Mouse (Mus musculus): ENCODE data around the gene Msrb3. TPM values are rescaled to one million over a fixed set of nuclear protein-coding genes. Genes with fewer than 3 reads are reported as not detected.
A peak's percentile ranks its signal among the peaks of the same experiment; 100 is the strongest.

Gene Msrb3
- polyA plus RNA-seq, 1 experiment from 2014 or later = 2.0 TPM

- Histone ChIP-seq H3K27ac (no peak overlapping the region), H3K9me3 (no peaks in the 10 kb centered on the region), H3K4me2 (replicated peaks) (no peak overlapping the region), H3K27me3 (no peaks in the 10 kb centered on the region), H3K9ac (replicated peaks) (no peak overlapping the region), H3K4me1 (replicated peaks) (peaks cover 6% of the 10 kb centered on the region; the same call in 1 of the 2 replicates), H3K4me3 (replicated peaks) (no peak overlapping the region), H3K36me3 (no peaks in the 10 kb centered on the region)
- ATAC-seq = no peak
- WGBS = 81% methylated on average over 11 of the region's 11 CpGs
These were observed 106.6 kb downstream of the Msrb3 start for GRCm38 (mm10) chr10:120792191-120792765.

DNA sequence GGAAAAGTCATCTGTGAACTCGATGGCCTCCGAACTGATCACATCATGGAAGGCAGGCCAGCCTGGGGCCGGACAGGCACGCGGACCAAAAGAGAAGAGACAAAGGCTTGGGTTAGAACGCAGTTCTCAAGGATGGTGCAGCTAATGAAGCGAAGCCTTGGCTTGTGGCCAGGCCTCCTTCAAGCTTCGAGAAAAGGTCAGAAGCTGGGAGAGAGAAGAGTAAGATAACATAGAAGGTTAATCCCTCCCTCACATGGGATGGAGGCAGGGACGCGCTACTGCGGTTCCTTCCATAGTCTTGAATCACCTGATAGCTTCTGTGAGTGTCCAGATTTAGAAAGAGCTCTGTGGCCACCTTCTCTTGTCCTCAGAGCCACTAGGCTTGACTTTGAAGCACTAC lies 107.5 kb downstream of the Msrb3 start:
- H3K36me3 ChIP-seq = no peaks in the 10 kb centered on the region
- H3K9ac ChIP-seq (replicated peaks) = no peak overlapping the region
- no peak overlapping the region for H3K27ac ChIP-seq
- no peak for ATAC-seq
- peaks cover 6% of the 10 kb centered on the region; the same call in 1 of the 2 replicates for H3K4me1 ChIP-seq (replicated peaks)
- H3K9me3 ChIP-seq = no peaks in the 10 kb centered on the region
- H3K4me3 ChIP-seq (replicated peaks) = no peak overlapping the region
- 84% methylated on average over 11 of the region's 11 CpGs for WGBS
- no peak overlapping the region for H3K4me2 ChIP-seq (replicated peaks)
- H3K27me3 ChIP-seq = no peaks in the 10 kb centered on the region

DNA sequence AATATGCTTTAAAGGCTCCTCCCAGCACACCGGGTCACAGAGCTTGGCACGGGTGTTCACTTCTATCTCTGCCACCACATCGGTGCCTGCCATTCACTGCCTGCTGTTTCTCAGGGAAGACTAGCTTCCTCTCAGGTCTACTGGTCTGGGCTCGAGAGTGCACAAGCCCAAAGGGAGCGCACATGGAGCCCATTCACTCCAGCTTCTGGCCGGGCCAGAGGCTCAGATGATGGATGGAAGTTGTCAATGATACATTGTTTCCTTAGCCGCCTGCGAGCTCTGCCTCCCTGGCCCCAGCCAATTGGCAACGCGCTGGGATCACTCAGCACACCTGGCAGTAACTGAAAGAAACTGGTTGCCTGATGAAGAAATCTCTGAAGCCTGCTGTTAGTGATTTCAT lies 111.7 kb downstream of the Msrb3 start:
- no peak overlapping the region for H3K27ac ChIP-seq
- no peaks in the 10 kb centered on the region for H3K9me3 ChIP-seq
- no peaks in the 10 kb centered on the region for H3K36me3 ChIP-seq
- H3K4me1 ChIP-seq (replicated peaks) = peaks cover 12% of the 10 kb centered on the region
- 69% methylated on average over 10 of the region's 10 CpGs for WGBS
- no peaks in the 10 kb centered on the region; the same call in 1 of the 2 replicates for H3K27me3 ChIP-seq
- no peak overlapping the region for H3K4me2 ChIP-seq (replicated peaks)
- no peak for ATAC-seq
- H3K4me3 ChIP-seq (replicated peaks) = no peak overlapping the region
- H3K9ac ChIP-seq (replicated peaks) = no peak overlapping the region

- no peaks in the 10 kb centered on the region; the same call in 1 of the 2 replicates for H3K27me3 ChIP-seq
- WGBS = 57% methylated on average over 5 of the region's 5 CpGs
These were observed 114.4 kb downstream of the Msrb3 start for GRCm38 (mm10) chr10:120784516-120784915.

DNA sequence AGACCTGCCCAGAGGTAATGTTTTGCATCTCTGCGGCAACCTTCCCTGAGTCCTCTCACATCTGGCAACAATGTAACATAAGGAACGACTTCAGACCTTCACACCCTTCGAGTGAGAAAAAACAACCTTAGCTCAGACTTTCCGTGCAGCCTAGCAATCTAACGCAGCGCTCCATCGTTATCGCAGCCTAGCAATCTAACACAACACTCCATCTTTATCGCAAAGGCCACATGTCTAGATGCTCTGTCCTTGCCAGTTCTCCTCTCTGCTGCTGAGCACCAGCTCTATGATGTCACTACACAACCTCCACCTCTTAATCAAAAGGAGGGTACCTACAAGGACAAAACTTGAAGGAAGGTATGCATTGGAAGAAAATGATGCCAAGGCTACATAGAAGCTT lies 115.5 kb downstream of the Msrb3 start:
- no peak overlapping the region for H3K4me3 ChIP-seq (replicated peaks)
- no peaks in the 10 kb centered on the region for H3K9me3 ChIP-seq
- WGBS = 94% methylated on average over 9 of the region's 9 CpGs
- no peaks in the 10 kb centered on the region for H3K36me3 ChIP-seq
- no peak overlapping the region for H3K27ac ChIP-seq
- no peak overlapping the region for H3K4me2 ChIP-seq (replicated peaks)
- no peaks in the 10 kb centered on the region; the same call in 1 of the 2 replicates for H3K27me3 ChIP-seq
- H3K4me1 ChIP-seq (replicated peaks) = peaks cover 12% of the 10 kb centered on the region
- no peak overlapping the region for H3K9ac ChIP-seq (replicated peaks)
- no peak for ATAC-seq

More at GRCm38 (mm10) chr10:120784516-120784915, 114.4 kb downstream of the Msrb3 start:
- H3K4me3 ChIP-seq (replicated peaks) = no peak overlapping the region
- H3K27ac ChIP-seq = no peak overlapping the region
- no peak overlapping the region for H3K4me2 ChIP-seq (replicated peaks)
- H3K4me1 ChIP-seq (replicated peaks) = peaks cover 12% of the 10 kb centered on the region
- no peaks in the 10 kb centered on the region for H3K9me3 ChIP-seq
- H3K9ac ChIP-seq (replicated peaks) = no peak overlapping the region
- H3K36me3 ChIP-seq = no peaks in the 10 kb centered on the region
- ATAC-seq = no peak

DNA sequence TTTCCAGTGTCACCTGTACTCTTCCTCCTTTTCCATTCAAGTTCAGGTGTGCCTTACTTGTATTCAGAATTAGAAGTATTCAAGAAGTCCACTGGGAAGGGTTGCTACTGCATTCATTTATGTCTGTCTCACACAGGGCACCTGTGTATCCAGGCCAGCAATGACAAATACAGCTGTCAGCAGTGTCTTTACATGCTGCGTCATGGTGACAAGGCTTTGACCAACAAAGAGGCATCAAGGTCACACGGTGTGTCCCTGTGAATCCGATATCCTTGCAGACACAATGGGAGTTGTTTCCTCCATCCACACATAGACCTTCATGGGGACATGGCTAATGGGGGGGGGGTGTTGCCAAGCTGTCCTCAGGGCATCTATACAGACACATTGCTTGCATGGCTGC lies 121.4 kb downstream of the Msrb3 start:
- no peak for ATAC-seq
- no peak overlapping the region for H3K27ac ChIP-seq
- WGBS = 92% methylated on average over 3 of the region's 3 CpGs
- H3K4me2 ChIP-seq (replicated peaks) = no peak overlapping the region
- no peak overlapping the region for H3K9ac ChIP-seq (replicated peaks)
- H3K27me3 ChIP-seq = no peaks in the 10 kb centered on the region
- no peaks in the 10 kb centered on the region for H3K36me3 ChIP-seq
- H3K9me3 ChIP-seq = peaks cover 5% of the 10 kb centered on the region; the same call in 1 of the 2 replicates
- H3K4me3 ChIP-seq (replicated peaks) = no peak overlapping the region
- H3K4me1 ChIP-seq (replicated peaks) = no peaks in the 10 kb centered on the region

DNA sequence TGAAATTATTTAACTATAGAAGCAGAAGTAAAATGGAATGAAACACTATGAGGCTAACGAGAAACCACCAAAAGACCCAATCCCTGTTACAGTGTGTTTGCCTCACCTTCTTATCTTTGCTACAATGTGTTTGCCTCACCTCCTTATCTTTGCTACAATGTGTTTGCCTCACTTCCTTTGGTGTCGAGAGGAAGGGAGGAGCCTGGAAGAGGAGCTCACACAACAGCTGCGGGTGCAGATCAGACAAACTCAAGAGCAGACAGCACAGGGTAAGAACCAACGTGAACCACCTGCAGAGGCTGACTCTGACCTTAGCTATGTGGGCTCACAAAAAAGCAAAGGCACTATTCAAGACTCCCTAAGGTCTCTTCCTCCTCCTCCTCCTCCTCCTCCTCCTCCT lies 123.5 kb downstream of the Msrb3 start:
- 90% methylated on average over 4 of the region's 4 CpGs for WGBS
- Histone ChIP-seq H3K9ac (replicated peaks) (no peak overlapping the region), H3K27ac (no peak overlapping the region), H3K4me2 (replicated peaks) (no peak overlapping the region), H3K9me3 (peaks cover 5% of the 10 kb centered on the region; the same call in 1 of the 2 replicates), H3K27me3 (no peaks in the 10 kb centered on the region), H3K36me3 (no peaks in the 10 kb centered on the region), H3K4me1 (replicated peaks) (no peaks in the 10 kb centered on the region), H3K4me3 (replicated peaks) (no peak overlapping the region)
- no peak for ATAC-seq

DNA sequence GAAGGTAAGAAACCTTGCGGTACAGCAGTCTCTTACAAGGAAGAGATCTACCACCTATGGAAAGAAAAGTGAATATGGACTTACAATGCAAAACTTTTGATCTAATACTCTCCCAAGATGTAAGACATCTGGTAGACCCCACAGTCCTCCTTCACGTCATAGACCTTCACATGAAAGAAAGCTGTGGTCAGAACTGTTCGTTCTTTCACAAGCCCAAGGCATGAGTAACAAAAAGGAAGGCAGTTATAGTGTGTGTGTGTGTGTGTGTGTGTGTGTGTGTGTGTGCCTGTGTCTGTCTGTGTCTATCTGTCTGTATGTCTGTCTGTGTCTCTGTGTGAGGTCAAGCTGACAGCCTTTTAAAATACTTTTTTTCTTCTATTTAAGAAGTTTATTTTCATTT lies 131.5 kb downstream of the Msrb3 start:
- no peak for ATAC-seq
- 92% methylated on average over 3 of the region's 3 CpGs for WGBS
- no peaks in the 10 kb centered on the region for H3K27me3 ChIP-seq

DNA sequence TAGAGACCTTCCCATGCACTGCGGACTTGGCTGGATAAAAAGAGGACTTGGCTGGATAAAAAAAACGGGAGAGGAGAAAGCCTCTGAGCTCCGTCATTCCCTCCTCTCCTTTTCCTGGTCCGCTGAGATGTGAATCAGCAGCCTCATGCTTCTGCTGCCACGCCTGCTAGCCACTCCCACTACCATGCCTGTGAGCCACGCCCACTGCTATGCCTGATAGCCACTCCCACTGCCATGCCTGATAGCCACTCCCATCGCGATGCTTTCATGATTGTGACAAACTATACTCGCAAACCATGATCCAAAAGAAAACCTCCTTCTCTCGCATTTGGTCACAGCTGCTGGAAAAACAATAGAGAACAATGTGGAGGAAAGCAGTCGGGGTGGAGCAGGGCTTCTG lies 133.5 kb downstream of the Msrb3 start:
- Histone ChIP-seq H3K4me1 (replicated peaks) (peaks cover 13% of the 10 kb centered on the region), H3K27ac (no peak overlapping the region), H3K4me3 (replicated peaks) (no peak overlapping the region), H3K9ac (replicated peaks) (no peak overlapping the region), H3K36me3 (no peaks in the 10 kb centered on the region), H3K9me3 (no peaks in the 10 kb centered on the region), H3K27me3 (no peaks in the 10 kb centered on the region), H3K4me2 (replicated peaks) (no peak overlapping the region)
- WGBS = 89% methylated on average over 11 of the region's 11 CpGs
- ATAC-seq = no peak

More for the DNA sequence above, 131.5 kb downstream of the Msrb3 start:
- H3K4me3 ChIP-seq (replicated peaks) = no peak overlapping the region
- H3K4me2 ChIP-seq (replicated peaks) = no peak overlapping the region
- H3K27ac ChIP-seq = no peak overlapping the region
- peaks cover 13% of the 10 kb centered on the region for H3K4me1 ChIP-seq (replicated peaks)
- H3K9me3 ChIP-seq = no peaks in the 10 kb centered on the region
- no peak overlapping the region for H3K9ac ChIP-seq (replicated peaks)
- H3K36me3 ChIP-seq = no peaks in the 10 kb centered on the region

- Histone ChIP-seq H3K27ac (no peak overlapping the region), H3K4me2 (replicated peaks) (no peak overlapping the region), H3K9me3 (no peaks in the 10 kb centered on the region), H3K36me3 (no peaks in the 10 kb centered on the region), H3K27me3 (no peaks in the 10 kb centered on the region), H3K4me3 (replicated peaks) (no peak overlapping the region), H3K9ac (replicated peaks) (no peak overlapping the region), H3K4me1 (replicated peaks) (peaks cover 13% of the 10 kb centered on the region)
- WGBS = 59% methylated on average over 13 of the region's 13 CpGs
- ATAC-seq = peak; percentile 65
These were observed 135.0 kb downstream of the Msrb3 start for GRCm38 (mm10) chr10:120763656-120764466.

DNA sequence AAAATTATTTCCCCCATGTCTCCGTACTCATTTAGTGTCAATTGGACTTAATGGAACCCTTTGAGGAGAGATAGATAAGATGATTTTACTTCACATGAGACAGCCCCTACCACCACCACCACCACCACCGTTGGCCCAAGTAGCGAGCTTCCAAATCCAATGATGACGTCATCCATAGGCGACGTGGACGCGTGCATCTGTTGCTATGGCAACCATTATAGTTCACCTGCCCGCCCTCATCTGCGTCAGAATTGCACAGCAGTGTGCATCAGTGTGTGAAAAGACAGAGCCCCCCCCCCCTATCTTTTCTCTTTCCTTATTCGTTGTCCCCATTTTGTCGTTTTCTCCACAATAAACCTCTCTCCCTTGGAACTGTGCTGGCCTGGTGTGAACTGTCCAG lies 135.9 kb downstream of the Msrb3 start:
- peaks cover 13% of the 10 kb centered on the region for H3K4me1 ChIP-seq (replicated peaks)
- ATAC-seq = no peak
- H3K27me3 ChIP-seq = no peaks in the 10 kb centered on the region
- no peak overlapping the region for H3K4me2 ChIP-seq (replicated peaks)
- H3K36me3 ChIP-seq = no peaks in the 10 kb centered on the region
- no peak overlapping the region for H3K4me3 ChIP-seq (replicated peaks)
- no peak overlapping the region for H3K9ac ChIP-seq (replicated peaks)
- WGBS = 70% methylated on average over 12 of the region's 12 CpGs
- H3K9me3 ChIP-seq = no peaks in the 10 kb centered on the region
- no peak overlapping the region for H3K27ac ChIP-seq

GRCm38 (mm10) chr10:120760679-120761078 lies 138.2 kb downstream of the Msrb3 start:
- no peak overlapping the region for H3K9ac ChIP-seq (replicated peaks)
- 95% methylated on average over 12 of the region's 12 CpGs for WGBS
- H3K4me1 ChIP-seq (replicated peaks) = peaks cover 13% of the 10 kb centered on the region
- no peak for ATAC-seq
- no peaks in the 10 kb centered on the region for H3K9me3 ChIP-seq
- no peak overlapping the region for H3K4me3 ChIP-seq (replicated peaks)
- H3K27ac ChIP-seq = no peak overlapping the region
- no peaks in the 10 kb centered on the region for H3K36me3 ChIP-seq
- no peaks in the 10 kb centered on the region for H3K27me3 ChIP-seq
- no peak overlapping the region for H3K4me2 ChIP-seq (replicated peaks)

Data from midbrain, embryonic 13.5 days (tissue).